ENCODE assay signal across 8 mouse cellular contexts in genomic region chr9:43959541-43959940, GRCm38 (mm10).
A peak's percentile ranks its signal among the peaks of the same experiment; 100 is the strongest.
DNase-seq lines count a peak whose midpoint lies in the region; ATAC-seq and TF ChIP-seq lines count a peak whose summit lies in the region.

No protein-coding gene starts in this region.

- no peaks in the 10 kb centered on the region for H3K9me3 ChIP-seq in heart, embryonic 12.5 days (replicated peaks)
- H3K9me3 ChIP-seq in stomach, postnatal 0 days (ENCODE audit: control insufficient read depth, low read length): no peaks in the 10 kb centered on the region

- intact Hi-C loops in heart, postnatal 14 days (cut with DNase I): no loop called here

- H3K4me3 ChIP-seq in heart, embryonic 12.5 days: no peak overlapping the region
- no peak overlapping the region for H3K4me3 ChIP-seq in stomach, postnatal 0 days (ENCODE audit: low read depth, low read length)

- no peak for ATAC-seq in heart, embryonic 12.5 days (ENCODE audit: insufficient number of reproducible peaks, low FRiP score)
- no peak for ATAC-seq in stomach, postnatal 0 days (ENCODE audit: low FRiP score, low TSS enrichment)
- no peak for ATAC-seq in erythroblast, adult 5-6 weeks (replicated peaks; ENCODE audit: low FRiP score, poor library complexity, severe bottlenecking)

- TF ChIP-seq EP300 in stomach, postnatal 0 days (optimal IDR thresholded peaks at IDR 0.05): no peak

- peak; percentile 60 to 78 for DNase-seq in heart, postnatal 14 days
- DNase-seq in 3T3-L1 (ENCODE audit: low read depth, low spot score) (peak; percentile 64), ZHBTc4 (ENCODE audit: low read depth, low spot score) (peak; percentile 75)
- peak; percentile 60 for DNase-seq in hindlimb bud, embryonic 11.5 days (ENCODE audit: extremely low spot score, low read depth, low spot score)
- peak; percentile 77 for DNase-seq in stomach, postnatal 0 days (ENCODE audit: low spot score)
- no peak for DNase-seq in layer of hippocampus, adult 9-11 months

- H3K36me3 ChIP-seq in heart, embryonic 12.5 days: no peaks in the 10 kb centered on the region
- H3K36me3 ChIP-seq in stomach, postnatal 0 days (ENCODE audit: control insufficient read depth, insufficient read depth, low read length): no peaks in the 10 kb centered on the region

- peaks cover 24% of the 10 kb centered on the region for H3K27me3 ChIP-seq in heart, embryonic 12.5 days (replicated peaks)
- H3K27me3 ChIP-seq in stomach, postnatal 0 days (ENCODE audit: control insufficient read depth, insufficient read depth, low read length): no peaks in the 10 kb centered on the region

- H3K9ac ChIP-seq in heart, embryonic 12.5 days: no peak overlapping the region
- H3K9ac ChIP-seq in stomach, postnatal 0 days (ENCODE audit: low read length): no peak overlapping the region

- TF ChIP-seq CTCF in stomach, postnatal 0 days (IDR thresholded peaks at IDR 0.05; ENCODE audit: low read depth): no peak

- 22% methylated on average over 9 of the region's 9 CpGs for WGBS in heart, embryonic 12.5 days
- WGBS in stomach, postnatal 0 days: 23% methylated on average over 9 of the region's 9 CpGs

- no peak overlapping the region for H3K27ac ChIP-seq in heart, embryonic 12.5 days (ENCODE audit: poor library complexity, severe bottlenecking)
- no peak overlapping the region for H3K27ac ChIP-seq in stomach, postnatal 0 days (replicated peaks)

- H3K4me2 ChIP-seq in heart, embryonic 12.5 days: no peak overlapping the region
- no peak overlapping the region for H3K4me2 ChIP-seq in stomach, postnatal 0 days (replicated peaks; ENCODE audit: low read depth)

- H3K4me1 ChIP-seq in heart, embryonic 12.5 days (replicated peaks): no peaks in the 10 kb centered on the region
- no peaks in the 10 kb centered on the region for H3K4me1 ChIP-seq in stomach, postnatal 0 days (replicated peaks; ENCODE audit: control insufficient read depth, insufficient read depth)
